Mouse (Mus musculus): ENCODE results near the gene BC067074. TPM values are rescaled to one million over a fixed set of nuclear protein-coding genes. Genes with fewer than 3 reads are reported as not detected.

BC067074 gene
- total RNA-seq, 1 experiment = 4.1 TPM

DNA sequence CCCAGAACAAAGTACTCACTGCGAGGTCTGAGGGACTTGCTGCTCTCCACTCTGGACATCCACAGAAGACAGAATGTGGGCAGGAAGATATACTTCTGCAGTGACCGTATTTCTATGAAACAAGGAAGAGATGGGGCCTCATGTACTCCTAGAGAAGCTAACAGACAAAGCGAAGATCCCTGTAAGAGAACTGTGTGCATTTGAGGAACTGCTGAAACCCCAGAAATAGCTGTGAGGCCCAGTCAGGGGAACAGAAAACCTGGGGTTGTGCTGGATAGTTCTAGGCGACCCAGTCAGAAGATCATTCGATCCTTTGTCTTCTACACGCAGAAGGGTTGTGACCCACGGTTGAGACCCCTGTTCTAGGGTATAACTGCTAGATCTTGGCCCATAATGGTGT, 130.9 kb downstream of the BC067074 start:
- TF ChIP-seq ZC3H11A (IDR thresholded peaks at IDR 0.05; ENCODE audit: borderline replicate concordance, low read depth, low read length) = no peak
- no peak for TF ChIP-seq MAFK (IDR thresholded peaks at IDR 0.05; ENCODE audit: insufficient read depth, low read depth, low read length)
- no peak for TF ChIP-seq ZNF384 (IDR thresholded peaks at IDR 0.05; ENCODE audit: low read depth, low read length)
- TF ChIP-seq HCFC1 (IDR thresholded peaks at IDR 0.05; ENCODE audit: borderline replicate concordance, insufficient read depth, low read length) = no peak
- no peak for TF ChIP-seq CHD2 (IDR thresholded peaks at IDR 0.05; ENCODE audit: low read depth, low read length)

DNA sequence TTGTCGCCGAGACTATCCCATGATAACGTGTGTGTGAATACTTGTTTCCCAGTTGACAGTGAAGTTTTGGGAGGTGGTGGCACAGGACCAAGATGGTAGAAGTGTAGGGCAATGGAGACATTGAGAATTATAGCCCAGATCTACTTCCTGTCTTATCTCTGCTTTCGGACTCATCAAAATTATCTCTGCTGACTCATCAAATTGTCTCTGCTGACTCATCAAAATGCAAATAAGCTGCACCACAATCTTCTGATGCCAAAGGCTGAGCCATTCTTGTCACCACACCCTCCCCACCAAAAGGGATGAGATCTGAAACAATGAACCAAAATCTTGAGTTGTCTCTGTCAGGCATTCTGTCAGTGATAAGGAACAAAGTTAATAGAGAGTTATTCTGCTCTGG, 132.9 kb downstream of the BC067074 start:
- no peaks in the 10 kb centered on the region for H3K4me1 ChIP-seq (ENCODE audit: control insufficient read depth in 2 of 2, insufficient read depth in 2 of 2, low read length in 2 of 2, poor library complexity in 1 of 2)
- TF ChIP-seq ZC3H11A (IDR thresholded peaks at IDR 0.05; ENCODE audit: borderline replicate concordance, low read depth, low read length) (no peak), MAFK (IDR thresholded peaks at IDR 0.05; ENCODE audit: insufficient read depth, low read depth, low read length) (peak; percentile 98), CHD2 (IDR thresholded peaks at IDR 0.05; ENCODE audit: low read depth, low read length) (no peak), HCFC1 (IDR thresholded peaks at IDR 0.05; ENCODE audit: borderline replicate concordance, insufficient read depth, low read length) (no peak), ZNF384 (IDR thresholded peaks at IDR 0.05; ENCODE audit: low read depth, low read length) (no peak)
- no peaks in the 10 kb centered on the region for H3K36me3 ChIP-seq (ENCODE audit: control insufficient read depth, insufficient read depth, low read length, poor library complexity, severe bottlenecking)
- in situ Hi-C loops (cut with MboI; ENCODE audit: low sequenced_read_pairs in 2 of 2, unreplicated experiment in 2 of 2) = no loop called here
- H3K4me3 ChIP-seq (ENCODE audit: insufficient read depth in 1 of 2, low read depth in 1 of 2, low read length in 2 of 2, poor library complexity in 1 of 2, severe bottlenecking in 1 of 2) = no peak overlapping the region
- H3K9me3 ChIP-seq (ENCODE audit: control insufficient read depth, insufficient read depth, low read depth, low read length) = no peaks in the 10 kb centered on the region
- no peak overlapping the region for H3K27ac ChIP-seq (ENCODE audit: insufficient read depth, low read depth, low read length, poor library complexity, severe bottlenecking)
- no peak overlapping the region for H3K9ac ChIP-seq (ENCODE audit: insufficient read depth, low read depth, low read length, poor library complexity, severe bottlenecking)
- no peak for DNase-seq (ENCODE audit: low read depth, low spot score)

More for the DNA sequence above, 130.9 kb downstream of the BC067074 start:
- Histone ChIP-seq H3K36me3 (ENCODE audit: control insufficient read depth, insufficient read depth, low read length, poor library complexity, severe bottlenecking) (no peaks in the 10 kb centered on the region), H3K4me3 (ENCODE audit: insufficient read depth in 1 of 2, low read depth in 1 of 2, low read length in 2 of 2, poor library complexity in 1 of 2, severe bottlenecking in 1 of 2) (no peak overlapping the region), H3K9ac (ENCODE audit: insufficient read depth, low read depth, low read length, poor library complexity, severe bottlenecking) (no peak overlapping the region), H3K4me1 (ENCODE audit: control insufficient read depth in 2 of 2, insufficient read depth in 2 of 2, low read length in 2 of 2, poor library complexity in 1 of 2) (no peaks in the 10 kb centered on the region), H3K9me3 (ENCODE audit: control insufficient read depth, insufficient read depth, low read depth, low read length) (no peaks in the 10 kb centered on the region), H3K27ac (ENCODE audit: insufficient read depth, low read depth, low read length, poor library complexity, severe bottlenecking) (no peak overlapping the region)
- no peak for DNase-seq (ENCODE audit: low read depth, low spot score)
- in situ Hi-C loops (cut with MboI; ENCODE audit: low sequenced_read_pairs in 2 of 2, unreplicated experiment in 2 of 2) = no loop called here

Other genes starting within 250 kb of the BC067074 start
- gene Gpx8, start 246.7 kb upstream of the BC067074 start, total RNA-seq (2012; rRNA removed) = 17.0 and 35.5 TPM in 2 replicates
- not detected in 2 replicates for gene Gzma, start 192.2 kb upstream of the BC067074 start, total RNA-seq (2012; rRNA removed)
- gene Esm1, start 83.5 kb upstream of the BC067074 start, total RNA-seq (2012; rRNA removed) = not detected in 2 replicates
- not detected in 2 replicates for gene Gzmk, start 67.3 kb upstream of the BC067074 start, total RNA-seq (2012; rRNA removed)